Mouse (Mus musculus): ENCODE measurements around the gene Ppif. TPM values are rescaled to one million over a fixed set of nuclear protein-coding genes. Genes with fewer than 3 reads are reported as not detected.
A peak's percentile ranks its signal among the peaks of the same experiment; 100 is the strongest.

Gene Ppif
- polyA plus RNA-seq (2014; fragmentation: Nextera tagmentation; extraction: Ambion mirVana), result 27.3 and 28.4 TPM in 2 replicates

- H3K27ac ChIP-seq (replicated peaks; ENCODE audit: low read depth, low read length), result no peak within 1 kb of the TSS; the same call in 1 of the 2 replicates
- WGBS, result under 1% methylated on average over 45 of the region's 70 CpGs
Measured at GRCm38 (mm10) chr14:25693888-25694568, at the start of gene Ppif. Gene Ppif, plus strand, starts transcription at chr14:25694154.

GRCm38 (mm10) chr14:25645717-25646116 is 48.2 kb upstream of the Ppif start:
- no peaks in the 10 kb centered on the region for H3K9me3 ChIP-seq (ENCODE audit: control insufficient read depth, low read length)
- no peak for DNase-seq (ENCODE audit: low spot score)
- no peak overlapping the region for H3K4me3 ChIP-seq (ENCODE audit: low read depth, low read length)
- no peak overlapping the region for H3K4me2 ChIP-seq (ENCODE audit: low read depth, low read length)
- no peak overlapping the region for H3K9ac ChIP-seq (ENCODE audit: low read depth, low read length)
- no peaks in the 10 kb centered on the region for H3K27me3 ChIP-seq (replicated peaks; ENCODE audit: control insufficient read depth, insufficient read depth, low read length)
- no peaks in the 10 kb centered on the region for H3K4me1 ChIP-seq (ENCODE audit: control insufficient read depth, insufficient read depth, low read length)
- H3K27ac ChIP-seq (replicated peaks; ENCODE audit: low read depth, low read length), result no peak overlapping the region
- no peak for ATAC-seq (ENCODE audit: low read depth)
- H3K36me3 ChIP-seq (ENCODE audit: control insufficient read depth, insufficient read depth, low read length), result peaks cover 86% of the 10 kb centered on the region
- 94% methylated on average over 9 of the region's 9 CpGs for WGBS

More at GRCm38 (mm10) chr14:25693888-25694568, at the start of gene Ppif:
- Histone ChIP-seq H3K4me1 (ENCODE audit: control insufficient read depth, insufficient read depth, low read length) (peaks cover 18% of the 10 kb centered on the region), H3K4me2 (ENCODE audit: low read depth, low read length) (peak within 1 kb of the TSS; percentile 95), H3K9ac (ENCODE audit: low read depth, low read length) (peak within 1 kb of the TSS; percentile 74), H3K27me3 (replicated peaks; ENCODE audit: control insufficient read depth, insufficient read depth, low read length) (no peaks in the 10 kb centered on the region), H3K9me3 (ENCODE audit: control insufficient read depth, low read length) (no peaks in the 10 kb centered on the region), H3K4me3 (ENCODE audit: low read depth, low read length) (peak within 1 kb of the TSS; percentile 87), H3K36me3 (ENCODE audit: control insufficient read depth, insufficient read depth, low read length) (peaks cover 29% of the 10 kb centered on the region)
- DNase-seq (ENCODE audit: low spot score) (peak; percentile 96), ATAC-seq (ENCODE audit: low read depth) (peak; percentile 92)

DNA sequence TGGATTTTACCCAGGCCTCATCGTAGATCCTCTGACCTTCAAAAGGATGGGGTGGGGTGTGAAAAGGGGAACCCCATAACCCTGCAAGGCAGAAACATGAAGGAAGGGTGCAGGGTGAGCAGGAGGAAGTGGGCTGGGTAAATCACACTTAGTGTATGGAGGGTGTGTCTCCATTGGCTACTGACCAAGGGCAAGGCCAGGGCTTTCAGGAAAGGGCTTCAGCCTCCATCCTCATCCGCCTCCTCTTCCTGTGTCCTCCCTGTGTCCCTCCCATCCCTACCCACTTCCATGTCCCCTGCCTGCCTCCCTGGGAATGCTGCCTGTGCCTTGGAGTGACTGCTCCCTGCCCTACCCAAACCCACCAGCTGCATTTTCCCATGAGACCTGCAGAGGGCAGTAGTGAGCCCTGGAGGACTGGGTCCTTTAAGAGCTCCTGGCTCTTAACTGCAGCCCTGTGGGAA is 47.8 kb upstream of the Ppif start:
- 70% methylated on average over 2 of the region's 2 CpGs for WGBS
- H3K27ac ChIP-seq (replicated peaks; ENCODE audit: low read depth, low read length), result no peak overlapping the region
- H3K27me3 ChIP-seq (replicated peaks; ENCODE audit: control insufficient read depth, insufficient read depth, low read length), result no peaks in the 10 kb centered on the region
- no peaks in the 10 kb centered on the region for H3K4me1 ChIP-seq (ENCODE audit: control insufficient read depth, insufficient read depth, low read length)
- no peak overlapping the region for H3K4me2 ChIP-seq (ENCODE audit: low read depth, low read length)
- peaks cover 90% of the 10 kb centered on the region for H3K36me3 ChIP-seq (ENCODE audit: control insufficient read depth, insufficient read depth, low read length)
- ATAC-seq (ENCODE audit: low read depth) (peak; percentile 24; the same call in 1 of the 2 replicates), DNase-seq (ENCODE audit: low spot score) (peak; percentile 48)
- H3K4me3 ChIP-seq (ENCODE audit: low read depth, low read length), result no peak overlapping the region
- H3K9me3 ChIP-seq (ENCODE audit: control insufficient read depth, low read length), result no peaks in the 10 kb centered on the region
- no peak overlapping the region for H3K9ac ChIP-seq (ENCODE audit: low read depth, low read length)

DNA sequence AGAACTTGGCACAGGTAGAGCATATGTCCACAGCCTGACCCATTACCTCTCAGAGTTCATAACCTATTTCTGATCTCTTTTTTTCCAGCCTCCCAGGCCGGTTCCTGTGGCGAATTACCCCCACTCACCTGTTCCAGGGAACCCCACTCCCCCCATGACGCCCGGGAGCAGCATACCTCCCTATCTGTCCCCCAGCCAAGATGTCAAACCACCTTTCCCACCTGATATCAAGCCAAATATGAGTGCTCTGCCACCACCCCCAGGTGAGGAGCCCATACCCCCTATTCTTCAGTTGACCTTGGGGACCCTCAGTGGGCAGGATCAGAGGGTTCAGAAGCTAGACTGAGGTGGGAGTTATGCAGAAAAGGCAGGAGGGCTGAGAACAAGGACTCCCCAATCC is 42.8 kb upstream of the Ppif start:
- no peak for DNase-seq (ENCODE audit: low spot score)
- no peak for ATAC-seq (ENCODE audit: low read depth)
- H3K36me3 ChIP-seq (ENCODE audit: control insufficient read depth, insufficient read depth, low read length), result peaks cover 100% of the 10 kb centered on the region
- H3K4me1 ChIP-seq (ENCODE audit: control insufficient read depth, insufficient read depth, low read length), result no peaks in the 10 kb centered on the region
- no peaks in the 10 kb centered on the region for H3K9me3 ChIP-seq (ENCODE audit: control insufficient read depth, low read length)
- H3K4me2 ChIP-seq (ENCODE audit: low read depth, low read length), result no peak overlapping the region
- H3K27ac ChIP-seq (replicated peaks; ENCODE audit: low read depth, low read length), result no peak overlapping the region
- 89% methylated on average over 4 of the region's 4 CpGs for WGBS
- no peak overlapping the region for H3K9ac ChIP-seq (ENCODE audit: low read depth, low read length)
- no peak overlapping the region for H3K4me3 ChIP-seq (ENCODE audit: low read depth, low read length)
- H3K27me3 ChIP-seq (replicated peaks; ENCODE audit: control insufficient read depth, insufficient read depth, low read length), result no peaks in the 10 kb centered on the region

GRCm38 (mm10) chr14:25651905-25652304 is 42.0 kb upstream of the Ppif start:
- Histone ChIP-seq H3K4me1 (ENCODE audit: control insufficient read depth, insufficient read depth, low read length) (no peaks in the 10 kb centered on the region), H3K27me3 (replicated peaks; ENCODE audit: control insufficient read depth, insufficient read depth, low read length) (no peaks in the 10 kb centered on the region), H3K4me3 (ENCODE audit: low read depth, low read length) (no peak overlapping the region), H3K9ac (ENCODE audit: low read depth, low read length) (no peak overlapping the region), H3K27ac (replicated peaks; ENCODE audit: low read depth, low read length) (no peak overlapping the region), H3K36me3 (ENCODE audit: control insufficient read depth, insufficient read depth, low read length) (peaks cover 100% of the 10 kb centered on the region), H3K4me2 (ENCODE audit: low read depth, low read length) (no peak overlapping the region), H3K9me3 (ENCODE audit: control insufficient read depth, low read length) (no peaks in the 10 kb centered on the region)
- DNase-seq (ENCODE audit: low spot score) (no peak), ATAC-seq (ENCODE audit: low read depth) (no peak)
- WGBS, result 89% methylated on average over 9 of the region's 9 CpGs

DNA sequence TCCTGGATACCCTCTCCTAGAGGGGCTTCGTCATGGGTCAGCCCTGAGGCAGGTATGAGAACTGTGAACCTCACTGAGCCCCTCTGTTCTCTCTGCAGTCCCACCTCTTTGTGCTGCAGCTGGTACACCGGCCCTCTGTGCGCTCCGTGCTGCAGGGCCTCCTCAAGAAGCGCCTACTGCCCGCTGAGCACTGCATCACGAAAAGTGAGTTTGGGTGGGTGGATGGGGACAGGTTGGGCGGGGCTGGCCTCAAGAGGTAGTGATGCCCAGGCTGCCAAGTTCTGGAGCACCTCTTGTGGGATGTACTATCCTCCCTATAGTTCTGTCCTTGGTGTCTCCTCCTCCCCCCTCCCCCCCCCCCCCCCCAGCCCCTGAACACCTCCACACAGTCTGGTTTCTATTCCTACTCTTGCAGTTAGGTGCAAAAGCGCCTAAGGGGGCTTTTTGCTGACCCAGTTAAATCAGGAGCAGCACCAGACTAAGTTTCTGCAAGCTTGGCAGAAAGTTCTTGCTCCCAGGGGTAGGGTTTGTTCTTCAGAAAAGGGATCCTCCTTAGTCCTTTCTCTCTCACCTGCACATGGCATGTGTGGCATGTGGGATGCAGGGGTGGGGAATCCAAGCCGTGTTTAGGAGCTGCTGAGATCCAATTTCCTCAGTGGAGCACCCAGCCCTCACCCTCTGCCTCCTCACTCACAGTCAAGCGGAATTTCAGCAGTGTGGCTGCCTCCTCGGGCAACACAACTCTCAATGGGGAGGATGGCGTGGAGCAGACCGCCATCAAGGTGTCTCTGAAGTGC is 39.4 kb upstream of the Ppif start:
- Histone ChIP-seq H3K9me3 (ENCODE audit: control insufficient read depth, low read length) (no peaks in the 10 kb centered on the region), H3K27ac (replicated peaks; ENCODE audit: low read depth, low read length) (no peak overlapping the region), H3K4me2 (ENCODE audit: low read depth, low read length) (no peak overlapping the region), H3K9ac (ENCODE audit: low read depth, low read length) (no peak overlapping the region), H3K27me3 (replicated peaks; ENCODE audit: control insufficient read depth, insufficient read depth, low read length) (no peaks in the 10 kb centered on the region), H3K36me3 (ENCODE audit: control insufficient read depth, insufficient read depth, low read length) (peaks cover 100% of the 10 kb centered on the region), H3K4me1 (ENCODE audit: control insufficient read depth, insufficient read depth, low read length) (no peaks in the 10 kb centered on the region), H3K4me3 (ENCODE audit: low read depth, low read length) (no peak overlapping the region)
- 85% methylated on average over 13 of the region's 14 CpGs for WGBS
- DNase-seq (ENCODE audit: low spot score) (no peak), ATAC-seq (ENCODE audit: low read depth) (no peak)

GRCm38 (mm10) chr14:25660661-25661060 is 33.3 kb upstream of the Ppif start:
- H3K36me3 ChIP-seq (ENCODE audit: control insufficient read depth, insufficient read depth, low read length), result peaks cover 99% of the 10 kb centered on the region
- no peak for DNase-seq (ENCODE audit: low spot score)
- no peaks in the 10 kb centered on the region for H3K9me3 ChIP-seq (ENCODE audit: control insufficient read depth, low read length)
- no peak overlapping the region for H3K4me3 ChIP-seq (ENCODE audit: low read depth, low read length)
- no peak overlapping the region for H3K27ac ChIP-seq (replicated peaks; ENCODE audit: low read depth, low read length)
- 68% methylated on average over 11 of the region's 11 CpGs for WGBS
- H3K4me2 ChIP-seq (ENCODE audit: low read depth, low read length), result no peak overlapping the region
- ATAC-seq (ENCODE audit: low read depth), result peak; percentile 39; the same call in 1 of the 2 replicates
- H3K9ac ChIP-seq (ENCODE audit: low read depth, low read length), result no peak overlapping the region
- H3K27me3 ChIP-seq (replicated peaks; ENCODE audit: control insufficient read depth, insufficient read depth, low read length), result no peaks in the 10 kb centered on the region
- H3K4me1 ChIP-seq (ENCODE audit: control insufficient read depth, insufficient read depth, low read length), result no peaks in the 10 kb centered on the region

DNA sequence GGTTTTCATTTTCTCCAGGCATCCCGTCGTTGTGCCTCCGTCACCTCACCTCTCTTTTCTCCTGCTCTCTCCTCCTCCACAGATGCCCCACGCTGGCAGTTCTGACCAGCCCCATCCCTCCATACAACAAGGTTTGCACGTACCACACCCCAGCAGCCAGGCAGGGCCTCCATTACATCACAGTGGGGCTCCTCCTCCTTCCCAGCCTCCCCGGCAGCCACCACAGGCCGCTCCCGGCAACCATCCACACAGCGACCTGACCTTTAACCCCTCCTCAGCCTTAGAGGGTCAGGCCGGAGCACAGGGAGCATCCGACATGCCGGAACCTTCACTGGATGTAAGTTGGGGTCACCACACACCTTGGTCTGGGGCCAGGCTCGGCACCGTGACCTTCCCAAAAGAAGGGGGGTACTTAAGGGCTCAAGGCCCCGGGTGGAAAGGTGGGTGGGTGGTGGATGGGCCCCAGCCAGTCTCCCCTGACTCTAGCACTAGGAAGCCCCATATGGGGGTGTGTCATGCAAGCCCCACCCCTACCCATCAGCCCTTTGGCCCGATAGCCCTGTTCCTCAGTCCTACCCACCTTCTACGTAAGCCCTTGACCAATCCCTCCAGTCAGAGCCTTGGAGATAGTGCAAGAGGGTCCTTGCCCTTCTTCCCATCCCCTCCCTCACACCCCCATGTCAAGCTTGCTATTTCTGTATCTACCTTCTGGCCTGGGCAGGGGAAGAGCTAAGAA is 32.6 kb upstream of the Ppif start:
- Histone ChIP-seq H3K4me3 (ENCODE audit: low read depth, low read length) (no peak overlapping the region), H3K36me3 (ENCODE audit: control insufficient read depth, insufficient read depth, low read length) (peaks cover 98% of the 10 kb centered on the region), H3K4me2 (ENCODE audit: low read depth, low read length) (no peak overlapping the region)

More for the DNA sequence above, 32.6 kb upstream of the Ppif start:
- Histone ChIP-seq H3K9ac (ENCODE audit: low read depth, low read length) (no peak overlapping the region), H3K27ac (replicated peaks; ENCODE audit: low read depth, low read length) (no peak overlapping the region), H3K9me3 (ENCODE audit: control insufficient read depth, low read length) (no peaks in the 10 kb centered on the region), H3K27me3 (replicated peaks; ENCODE audit: control insufficient read depth, insufficient read depth, low read length) (no peaks in the 10 kb centered on the region), H3K4me1 (ENCODE audit: control insufficient read depth, insufficient read depth, low read length) (no peaks in the 10 kb centered on the region)
- 75% methylated on average over 17 of the region's 17 CpGs for WGBS
- no peak for DNase-seq (ENCODE audit: low spot score)
- no peak for ATAC-seq (ENCODE audit: low read depth)

All from embryonic facial prominence, embryonic 14.5 days (tissue).